In the genomic region with DNA sequence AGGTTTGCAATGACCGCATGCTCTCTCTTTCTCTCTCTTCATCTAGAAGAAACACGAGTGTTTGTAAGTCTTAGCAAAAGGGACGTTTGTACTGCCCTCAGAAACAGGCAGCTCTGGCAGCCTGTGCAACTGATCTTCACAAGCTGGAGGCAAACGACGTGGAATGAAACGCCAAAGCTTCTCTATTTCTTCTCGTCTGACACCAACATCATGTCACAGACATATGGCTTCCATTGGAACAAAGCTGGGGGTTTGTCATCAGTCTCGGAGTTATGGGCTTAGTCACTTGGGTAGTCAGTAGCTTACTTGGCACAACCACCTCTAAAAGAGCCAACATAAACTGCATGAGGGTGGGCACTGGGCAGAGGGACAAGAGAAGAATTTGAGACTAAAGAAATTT, we compare ENCODE assay signal across 24 mouse cellular contexts.
A peak's percentile ranks its signal among the peaks of the same experiment; 100 is the strongest.
DNase-seq lines count a peak whose midpoint lies in the region; ATAC-seq lines count a peak whose summit lies in the region.
"Had no signal": no experiment of that assay in that cellular context is flagged by ENCODE, and none has a peak within 500 bp of the region (broad histone marks: within the 10 kb centered on the region; RNA-seq: fewer than 3 reads in every experiment).

No protein-coding gene starts in this region.

- H3K9me3 ChIP-seq in embryonic facial prominence, embryonic 13.5 days, result no peaks in the 10 kb centered on the region
- H3K9me3 ChIP-seq: forebrain, embryonic 12.5 days; heart, embryonic 13.5 days; limb, embryonic 12.5 days; midbrain, embryonic 12.5 days had no signal

- H3K4me1 ChIP-seq in embryonic facial prominence, embryonic 13.5 days, result peaks cover 14% of the 10 kb centered on the region

- H3K27me3 ChIP-seq in embryonic facial prominence, embryonic 13.5 days, result peaks cover 4% of the 10 kb centered on the region; the same call in 1 of the 2 replicates
- H3K27me3 ChIP-seq: forebrain, embryonic 12.5 days had no signal

- no peaks in the 10 kb centered on the region for H3K36me3 ChIP-seq in embryonic facial prominence, embryonic 13.5 days
- H3K36me3 ChIP-seq: forebrain, embryonic 12.5 days; heart, embryonic 13.5 days; limb, embryonic 12.5 days; midbrain, embryonic 12.5 days had no signal

- ATAC-seq in embryonic facial prominence, embryonic 13.5 days (ENCODE audit: insufficient number of reproducible peaks, insufficient read depth, low FRiP score, low TSS enrichment, low read depth), result no peak
- ATAC-seq: activated CD4-positive, CD25-positive, alpha-beta regulatory T cell, adult 4 months had no signal

- peak; percentile 4 for DNase-seq in layer of hippocampus, adult 9-11 months
- no peak for DNase-seq in layer of hippocampus, adult 11-12 months (ENCODE audit: low spot score)
- DNase-seq in retina, postnatal 1 day, result peak; percentile 22
- DNase-seq in retina, embryonic 14.5 days (ENCODE audit: low spot score), result no peak
- no peak for DNase-seq in thymus, postnatal 14 days
- DNase-seq in thymus, postnatal 36 days, result no peak
- DNase-seq: adrenal gland, adult 8-10 months; cerebellum, adult 9-10 months; gastrocnemius, adult 2 months; heart, postnatal 14 days; kidney, adult 2 months; kidney, postnatal 10 days; layer of hippocampus, postnatal 36 days; lung, adult 2 months; right cerebral cortex, postnatal 25 days; spleen, adult 18-20 months had no signal

- no peak overlapping the region for H3K9ac ChIP-seq in embryonic facial prominence, embryonic 13.5 days
- H3K9ac ChIP-seq: forebrain, embryonic 12.5 days; heart, embryonic 13.5 days; hindbrain, embryonic 14.5 days; limb, embryonic 12.5 days; midbrain, embryonic 12.5 days had no signal

- H3K4me3 ChIP-seq in embryonic facial prominence, embryonic 13.5 days, result no peak overlapping the region
- H3K4me3 ChIP-seq: forebrain, embryonic 12.5 days; gastrocnemius, adult 2 months; heart, embryonic 13.5 days; limb, embryonic 12.5 days; midbrain, embryonic 12.5 days had no signal

- WGBS in embryonic facial prominence, embryonic 13.5 days, result 24% methylated on average over 8 of the region's 8 CpGs

- H3K27ac ChIP-seq in embryonic facial prominence, embryonic 13.5 days, result no peak overlapping the region
- H3K27ac ChIP-seq: forebrain, embryonic 12.5 days; gastrocnemius, adult 2 months; heart, embryonic 13.5 days; hindbrain, embryonic 14.5 days; limb, embryonic 12.5 days; midbrain, embryonic 12.5 days had no signal

- H3K4me2 ChIP-seq in embryonic facial prominence, embryonic 13.5 days, result peak overlapping the region; percentile 3; the same call in 1 of the 2 replicates
- H3K4me2 ChIP-seq: forebrain, embryonic 12.5 days; heart, embryonic 13.5 days; hindbrain, embryonic 14.5 days; limb, embryonic 12.5 days; liver, embryonic 11.5 days; midbrain, embryonic 12.5 days had no signal

Comparison
In these comparisons a context has a peak if more than half of its experiments do, and no peak if none do; other contexts are left out.
1. DNase-seq: peak in layer of hippocampus, adult 9-11 months (single experiment) and retina, postnatal 1 day (single experiment); none in layer of hippocampus, adult 11-12 months (single experiment), retina, embryonic 14.5 days (single experiment), thymus, postnatal 14 days (single experiment) and thymus, postnatal 36 days (0 of 2).